Mouse (Mus musculus) G1E (cell line): ENCODE results near the gene Rptor.

ENCODE experiments used
- CTCF ChIP-seq: IDR thresholded peaks from 2 replicates; pipeline ENCODE4 v1.5.1; 2012; ENCODE audit warnings: low read depth, low read length, inconsistent platforms, mixed read lengths
- GATA1 ChIP-seq: IDR thresholded peaks from 2 replicates; pipeline ENCODE4 v1.6.1; 2012; ENCODE audit warnings: borderline replicate concordance, low read length, inconsistent platforms, mixed read lengths
- GATA2 ChIP-seq: IDR thresholded peaks from 2 replicates; pipeline ENCODE4 v1.6.1; 2012; ENCODE audit warnings: low read depth, low read length, inconsistent platforms, borderline replicate concordance
- POLR2AphosphoS5 ChIP-seq: IDR thresholded peaks from 2 replicates; pipeline ENCODE4 v1.6.1; 2012; ENCODE audit warnings: low read depth, low read length, inconsistent platforms; ENCODE audit not compliant: insufficient replicate concordance
- TAL1 ChIP-seq: conservative IDR thresholded peaks from 2 replicates; pipeline ENCODE4 v1.6.1; 2012; ENCODE audit warnings: low read depth, low read length, inconsistent platforms, mixed read lengths

GRCm38 (mm10) chr11:119889966-119890365 is 287.3 kb downstream of the Rptor start:
- TF ChIP-seq CTCF (no peak), TAL1 (no peak), GATA1 (no peak), POLR2AphosphoS5 (no peak), GATA2 (no peak)
